Mouse (Mus musculus) effector memory CD4-positive, alpha-beta T cell, adult 7 months (primary cell): ENCODE measurements around the gene Olfr1329. TPM values are rescaled to one million over a fixed set of nuclear protein-coding genes. Genes with fewer than 3 reads are reported as not detected.

ENCODE experiments used
- polyA plus RNA-seq: library from polyadenylated mRNA; unstranded; fragments of 100-300 nt; shearing (Covaris generic); gene quantifications from one replicate; pipeline ENCODE4 v1.2.1, GENCODE M21; 2017

The Olfr1329 gene
- not detected for polyA plus RNA-seq

GRCm38 (mm10) chr4:118917365-118917764, at the start of gene Olfr1329:
Gene Olfr1329 (minus strand): TSS chr4:118917465.

DNA sequence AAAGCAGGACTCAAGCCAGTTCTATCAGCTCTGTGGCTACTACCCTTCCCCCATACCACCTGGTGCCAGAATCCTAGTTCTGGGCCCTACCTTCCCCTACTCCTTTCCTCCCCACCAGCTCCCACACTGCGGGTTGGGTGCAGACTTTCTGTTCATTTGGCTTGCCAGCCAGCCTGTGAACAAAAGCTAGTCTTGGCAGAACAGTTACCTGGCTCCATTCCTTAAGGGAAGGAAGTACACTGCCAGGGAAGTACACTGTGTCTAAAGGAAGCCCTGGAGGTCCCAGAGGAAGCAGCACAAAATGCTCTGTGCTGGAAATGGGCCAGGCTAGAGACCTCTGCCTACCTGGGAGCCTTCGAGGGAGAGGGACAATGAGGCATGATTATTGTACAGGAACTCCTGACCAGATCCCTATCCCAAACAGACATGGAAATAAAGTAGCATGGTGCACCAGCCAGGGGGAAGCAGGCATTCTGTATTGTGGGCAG, 43.9 kb upstream of the Olfr1329 start, which contains the start of gene Lao1:
Lao1 (plus strand) TSS at position 438 of the 488 bp plus-strand sequence.

GRCm38 (mm10) chr4:118938512-118938911, 21.2 kb upstream of the Olfr1329 start, which contains the start of gene Olfr1328:
Gene Olfr1328 (minus strand): TSS chr4:118938612.

GRCm38 (mm10) chr4:118888297-118888696, 29.0 kb downstream of the Olfr1329 start, which contains the start of gene Olfr1330:
Gene Olfr1330 (plus strand): TSS chr4:118888597.

Other genes with a start within 250 kb of the Olfr1329 start
- gene Olfr1342, start 224.7 kb downstream of the Olfr1329 start, polyA plus RNA-seq = not detected
- gene Olfr1341, start 213.9 kb downstream of the Olfr1329 start, polyA plus RNA-seq = 0.34 TPM
- 0.11 TPM for gene Olfr1340, start 197.3 kb downstream of the Olfr1329 start, polyA plus RNA-seq
- gene Olfr1339, start 185.3 kb downstream of the Olfr1329 start, polyA plus RNA-seq = not detected
- gene Olfr1338, start 158.7 kb downstream of the Olfr1329 start, polyA plus RNA-seq = not detected
- gene Olfr1337, start 134.9 kb downstream of the Olfr1329 start, polyA plus RNA-seq = not detected
- gene Olfr1335, start 107.5 kb downstream of the Olfr1329 start, polyA plus RNA-seq = not detected
- not detected for gene Olfr1333, start 81.2 kb downstream of the Olfr1329 start, polyA plus RNA-seq
- gene Olfr1331, start 52.8 kb downstream of the Olfr1329 start, polyA plus RNA-seq = 0.91 TPM
- 0.61 TPM for gene Olfr1330, start 28.9 kb downstream of the Olfr1329 start, polyA plus RNA-seq
- 0.15 TPM for gene Olfr1328, start 21.1 kb upstream of the Olfr1329 start, polyA plus RNA-seq
- gene Lao1, start 44.1 kb upstream of the Olfr1329 start, polyA plus RNA-seq = not detected
- 94.9 TPM for gene Slc2a1, start 191.2 kb upstream of the Olfr1329 start, polyA plus RNA-seq